Mouse (Mus musculus) heart, embryonic 11.5 days (tissue): ENCODE measurements around the gene Usp2. TPM values are rescaled to one million over a fixed set of nuclear protein-coding genes. Genes with fewer than 3 reads are reported as not detected.

ENCODE experiments used
- ATAC-seq: fragments of 200-750 bp; cut with Nextera tagmentation; replicated peaks from 2 replicates; pipeline ENCODE4 v1.8.0; 2017; ENCODE audit warnings: moderate library complexity; ENCODE audit not compliant: insufficient number of reproducible peaks, low FRiP score, low TSS enrichment
- H3K27ac ChIP-seq: fragments of 300-500 bp; sonication (generic); 2 replicates; pipeline ENCODE4 v1.5.1; 2014; ENCODE audit warnings: mild to moderate bottlenecking, low read depth, low read length
- H3K27me3 ChIP-seq: fragments of 300-500 bp; sonication (generic); 2 replicates; pipeline ENCODE4 v1.6.1; 2014; ENCODE audit warnings: mild to moderate bottlenecking, low read length, mixed read lengths; ENCODE audit not compliant: control insufficient read depth, insufficient read depth
- H3K36me3 ChIP-seq: fragments of 300-500 bp; sonication (generic); 2 replicates; pipeline ENCODE4 v1.6.1; 2014; ENCODE audit warnings: mild to moderate bottlenecking, low read length, moderate library complexity, mixed read lengths; ENCODE audit not compliant: control insufficient read depth, insufficient read depth
- H3K4me1 ChIP-seq: fragments of 300-500 bp; sonication (generic); 2 replicates; pipeline ENCODE4 v1.6.1; 2014; ENCODE audit warnings: low read length; ENCODE audit not compliant: control insufficient read depth, insufficient read depth
- H3K4me2 ChIP-seq: fragments of 300-500 bp; sonication (generic); 2 replicates; pipeline ENCODE4 v1.6.1; 2014; ENCODE audit warnings: mild to moderate bottlenecking, moderate library complexity
- H3K4me3 ChIP-seq: fragments of 300-500 bp; sonication (generic); 2 replicates; pipeline ENCODE4 v1.5.1; 2014; ENCODE audit warnings: low read depth, low read length
- H3K9ac ChIP-seq: fragments of 300-500 bp; sonication (generic); 2 replicates; pipeline ENCODE4 v1.6.1; 2014; ENCODE audit warnings: mild to moderate bottlenecking, low read depth, low read length, moderate library complexity
- H3K9me3 ChIP-seq: fragments of 300-500 bp; sonication (generic); replicated peaks from 2 replicates; pipeline ENCODE4 v1.6.1; 2016; ENCODE audit warnings: low read length; ENCODE audit not compliant: control insufficient read depth
- WGBS: fragments of 180-500 bp; shearing (Covaris S2); extraction: QIAGEN DNeasy Blood & Tissue Kit; methylation state at CpG from one replicate; pipeline ENCODE4 v1.1.7; 2014; ENCODE audit not compliant: insufficient replicate concordance; 5-methylcytosine and 5-hydroxymethylcytosine counted together
- polyA plus RNA-seq: library from polyadenylated mRNA; unstranded; fragments of >200 nt; fragmentation: Nextera tagmentation; extraction: Ambion mirVana; gene quantifications from 2 replicates; pipeline ENCODE4 v1.2.1, GENCODE M21; 2014

Usp2 gene
- polyA plus RNA-seq, 1 experiment from 2014 or later: 53.8 TPM

GRCm38 (mm10) chr9:44113105-44113789, 46.4 kb downstream of the Usp2 start, which contains the start of the genes Gm49380 and Rnf26:
Gene Gm49380 (minus strand): TSS chr9:44113500.
Gene Rnf26 (minus strand): TSS chr9:44113517.
- ATAC-seq: peak; percentile 92
- Histone ChIP-seq H3K4me2 (peak within 1 kb of the TSS; percentile 64), H3K27me3 (no peaks in the 10 kb centered on the region), H3K36me3 (0 out of 2 replicates have a peak, but pooled peaks cover 4% of the 10 kb centered on the region), H3K4me3 (peak within 1 kb of the TSS; percentile 82), H3K4me1 (peaks cover 23% of the 10 kb centered on the region), H3K9me3 (no peaks in the 10 kb centered on the region), H3K9ac (peak within 1 kb of the TSS; percentile 93), H3K27ac (peak within 1 kb of the TSS; percentile 66)
- WGBS: under 1% methylated on average over 51 of the region's 51 CpGs

- Histone ChIP-seq H3K4me1 (peaks cover 11% of the 10 kb centered on the region), H3K27ac (no peak overlapping the region), H3K4me2 (no peak overlapping the region), H3K9ac (no peak overlapping the region), H3K36me3 (no peaks in the 10 kb centered on the region), H3K9me3 (no peaks in the 10 kb centered on the region), H3K4me3 (no peak overlapping the region), H3K27me3 (no peaks in the 10 kb centered on the region)
- WGBS: 59% methylated on average over 2 of the region's 2 CpGs
- ATAC-seq: no peak
These were observed 47.6 kb downstream of the Usp2 start for GRCm38 (mm10) chr9:44114453-44114852.

GRCm38 (mm10) chr9:44115599-44115998, 48.8 kb downstream of the Usp2 start:
- Histone ChIP-seq H3K4me3 (no peak overlapping the region), H3K27ac (no peak overlapping the region), H3K9me3 (no peaks in the 10 kb centered on the region), H3K27me3 (no peaks in the 10 kb centered on the region), H3K4me1 (no peaks in the 10 kb centered on the region; the same call in none of the 2 replicates), H3K9ac (no peak overlapping the region), H3K4me2 (no peak overlapping the region), H3K36me3 (no peaks in the 10 kb centered on the region)
- no peak for ATAC-seq
- 85% methylated on average over 9 of the region's 9 CpGs for WGBS

- ATAC-seq: no peak
- Histone ChIP-seq H3K4me2 (no peak overlapping the region), H3K27ac (no peak overlapping the region), H3K9me3 (no peaks in the 10 kb centered on the region), H3K36me3 (no peaks in the 10 kb centered on the region), H3K4me1 (no peaks in the 10 kb centered on the region; the same call in 1 of the 2 replicates), H3K9ac (no peak overlapping the region), H3K4me3 (no peak overlapping the region), H3K27me3 (no peaks in the 10 kb centered on the region)
- WGBS: 81% methylated on average over 4 of the region's 4 CpGs
These were observed 49.4 kb downstream of the Usp2 start for GRCm38 (mm10) chr9:44116182-44116581.

GRCm38 (mm10) chr9:44119011-44119410, 52.2 kb downstream of the Usp2 start:
- Histone ChIP-seq H3K27ac (no peak overlapping the region), H3K4me2 (no peak overlapping the region), H3K4me1 (no peaks in the 10 kb centered on the region; the same call in 1 of the 2 replicates), H3K36me3 (no peaks in the 10 kb centered on the region), H3K27me3 (no peaks in the 10 kb centered on the region), H3K4me3 (no peak overlapping the region), H3K9me3 (no peaks in the 10 kb centered on the region), H3K9ac (no peak overlapping the region)
- 41% methylated on average over 5 of the region's 5 CpGs for WGBS
- ATAC-seq: no peak

- ATAC-seq: no peak
- Histone ChIP-seq H3K4me3 (no peak overlapping the region), H3K9ac (no peak overlapping the region), H3K27me3 (no peaks in the 10 kb centered on the region), H3K4me2 (no peak overlapping the region), H3K9me3 (no peaks in the 10 kb centered on the region), H3K36me3 (no peaks in the 10 kb centered on the region), H3K27ac (no peak overlapping the region), H3K4me1 (no peaks in the 10 kb centered on the region)
- WGBS: 75% methylated on average over 8 of the region's 8 CpGs
These were observed 53.2 kb downstream of the Usp2 start for GRCm38 (mm10) chr9:44119948-44120465.

GRCm38 (mm10) chr9:44124317-44124716, 57.5 kb downstream of the Usp2 start:
- Histone ChIP-seq H3K9ac (no peak overlapping the region), H3K27ac (no peak overlapping the region), H3K4me2 (no peak overlapping the region), H3K27me3 (no peaks in the 10 kb centered on the region), H3K36me3 (no peaks in the 10 kb centered on the region), H3K9me3 (no peaks in the 10 kb centered on the region), H3K4me3 (no peak overlapping the region), H3K4me1 (peaks cover 3% of the 10 kb centered on the region; the same call in 1 of the 2 replicates)
- WGBS: 69% methylated on average over 6 of the region's 6 CpGs
- no peak for ATAC-seq

- Histone ChIP-seq H3K4me3 (no peak overlapping the region), H3K9ac (no peak overlapping the region), H3K27me3 (no peaks in the 10 kb centered on the region), H3K4me1 (peaks cover 7% of the 10 kb centered on the region; the same call in 1 of the 2 replicates), H3K27ac (no peak overlapping the region), H3K36me3 (no peaks in the 10 kb centered on the region), H3K4me2 (no peak overlapping the region), H3K9me3 (no peaks in the 10 kb centered on the region)
- 44% methylated on average over 5 of the region's 5 CpGs for WGBS
- no peak for ATAC-seq
These were observed 58.2 kb downstream of the Usp2 start for GRCm38 (mm10) chr9:44125026-44125425.
